Comparison of ENCODE assay signal across 9 mouse cellular contexts in the genomic region with DNA sequence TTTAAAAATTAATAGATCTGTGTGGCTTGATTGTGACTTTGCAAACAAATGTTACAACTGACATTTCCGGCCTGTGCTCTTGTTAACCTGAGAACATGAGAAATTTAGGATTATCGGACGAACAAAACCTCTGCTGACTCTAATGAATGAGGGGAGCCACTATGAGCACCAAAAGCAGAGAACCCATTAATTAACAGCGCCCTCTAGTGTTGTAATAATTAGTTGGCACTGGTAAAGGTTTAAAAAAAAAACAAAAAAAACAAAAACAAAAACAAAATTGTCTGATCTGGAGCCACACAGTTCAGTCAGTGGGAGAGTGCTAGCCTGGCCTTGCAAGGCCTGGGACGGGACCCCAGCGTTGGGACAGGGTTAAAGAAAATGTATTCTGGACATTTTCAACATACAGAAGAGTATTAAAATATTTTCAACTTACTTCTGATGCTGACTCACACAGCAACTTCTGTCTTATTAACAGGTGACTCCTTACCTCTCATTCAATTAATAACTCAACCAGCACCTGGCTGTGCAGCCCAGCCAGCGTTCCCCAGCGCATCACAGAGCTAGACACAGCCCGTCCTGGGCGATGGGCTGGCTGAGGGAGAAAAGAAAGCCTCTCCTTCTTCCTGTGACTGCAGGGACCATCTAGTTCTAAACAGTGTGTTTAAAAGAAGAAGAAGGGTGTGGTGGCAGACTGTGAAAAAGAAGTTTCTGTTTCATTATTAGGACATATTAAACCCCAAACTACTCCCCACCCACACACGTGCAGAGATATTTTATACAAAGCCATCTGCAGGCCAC. TPM values are rescaled to one million over a fixed set of nuclear protein-coding genes. Genes with fewer than 3 reads are reported as not detected.
DNase-seq lines count a peak whose midpoint lies in the region; ATAC-seq and TF ChIP-seq lines count a peak whose summit lies in the region.
"Had no signal": no experiment of that assay in that cellular context is flagged by ENCODE, and none has a peak within 500 bp of the region (broad histone marks: within the 10 kb centered on the region; RNA-seq: fewer than 3 reads in every experiment).

No protein-coding gene starts in this region.

- H3K4me1 ChIP-seq in lung, postnatal 0 days (ENCODE audit: insufficient read depth, low read depth, low read length): no peaks in the 10 kb centered on the region
- H3K4me1 ChIP-seq in midbrain, embryonic 10.5 days: peaks cover 3% of the 10 kb centered on the region; the same call in 1 of the 2 replicates

- peak; percentile 72 for DNase-seq in embryo, embryonic 10 days (ENCODE audit: low spot score)
- no peak for DNase-seq in embryo, embryonic 9.5 days (ENCODE audit: extremely low spot score)
- peak; percentile 69 for DNase-seq in lung, postnatal 0 days (ENCODE audit: low spot score)
- no peak for DNase-seq in lung, adult 18-20 months
- peak; percentile 73 for DNase-seq in retina, postnatal 1 day
- no peak for DNase-seq in midbrain, embryonic 10.5 days (ENCODE audit: low spot score)
- no peak for DNase-seq in urinary bladder, postnatal 4 days (ENCODE audit: low spot score in 2 of 2)

- no peak for TF ChIP-seq EP300 in lung, postnatal 0 days (IDR thresholded peaks at IDR 0.05)

- H3K9ac ChIP-seq in lung, postnatal 0 days (replicated peaks; ENCODE audit: low read depth): no peak overlapping the region
- H3K9ac ChIP-seq: heart, embryonic 15.5 days had no signal

- 0 out of 2 replicates have a peak overlapping the region, but pooled peaks have one; percentile 6 for H3K4me2 ChIP-seq in lung, postnatal 0 days (replicated peaks; ENCODE audit: low read depth, low read length)
- H3K4me2 ChIP-seq: heart, embryonic 15.5 days had no signal

- peak overlapping the region; percentile 20; the same call in 1 of the 2 replicates for H3K27ac ChIP-seq in lung, postnatal 0 days (ENCODE audit: low read length)
- no peak overlapping the region for H3K27ac ChIP-seq in midbrain, embryonic 10.5 days (replicated peaks)
- H3K27ac ChIP-seq: heart, embryonic 15.5 days had no signal

- H3K27me3 ChIP-seq in lung, postnatal 0 days (replicated peaks; ENCODE audit: insufficient read depth, low read length): no peaks in the 10 kb centered on the region
- no peaks in the 10 kb centered on the region for H3K27me3 ChIP-seq in midbrain, embryonic 10.5 days (ENCODE audit: low read depth, poor library complexity, severe bottlenecking)
- H3K27me3 ChIP-seq: heart, embryonic 15.5 days had no signal

- peak; percentile 27; the same call in 1 of the 2 replicates for ATAC-seq in lung, postnatal 0 days
- ATAC-seq in granulocyte monocyte progenitor cell, adult 5-6 weeks (replicated peaks; ENCODE audit: poor library complexity, severe bottlenecking): peak; percentile 58

- H3K36me3 ChIP-seq in lung, postnatal 0 days (ENCODE audit: insufficient read depth, low read length): no peaks in the 10 kb centered on the region
- no peaks in the 10 kb centered on the region for H3K36me3 ChIP-seq in midbrain, embryonic 10.5 days
- H3K36me3 ChIP-seq: heart, embryonic 15.5 days had no signal

- WGBS in lung, postnatal 0 days: 51% methylated on average over 11 of the region's 11 CpGs
- WGBS in midbrain, embryonic 10.5 days: 65% methylated on average over 11 of the region's 11 CpGs

- TF ChIP-seq CTCF in lung, postnatal 0 days (IDR thresholded peaks at IDR 0.05): peak; percentile 68

- no peaks in the 10 kb centered on the region for H3K9me3 ChIP-seq in lung, postnatal 0 days (ENCODE audit: low read length)
- H3K9me3 ChIP-seq in midbrain, embryonic 10.5 days (replicated peaks): no peaks in the 10 kb centered on the region
- H3K9me3 ChIP-seq: heart, embryonic 15.5 days had no signal

- H3K4me3 ChIP-seq in lung, postnatal 0 days (ENCODE audit: low read depth, low read length): no peak overlapping the region
- no peak overlapping the region for H3K4me3 ChIP-seq in midbrain, embryonic 10.5 days
- H3K4me3 ChIP-seq: heart, embryonic 15.5 days had no signal

RNA-seq across cellular contexts. Expression of a gene that starts 30.7 kb away (rescaled TPM):
- polyA plus RNA-seq in lung, postnatal 0 days (2015; fragmentation: Nextera tagmentation; extraction: Ambion mirVana): 26.6 and 35.8 TPM in 2 replicates
- 4.5 and 12.5 TPM in 2 replicates for total RNA-seq in granulocyte monocyte progenitor cell, adult 5-6 weeks (2014; fragmentation: Nextera tagmentation)
- total RNA-seq in granulocyte monocyte progenitor cell, adult 5-6 weeks (2017): 5.6 and 17.1 TPM in 2 replicates
- polyA plus RNA-seq in midbrain, embryonic 10.5 days (2016; fragmentation: Nextera tagmentation; extraction: Ambion mirVana): 8.8 and 9.0 TPM in 2 replicates

Comparison
In these comparisons a context has a peak if more than half of its experiments do, and no peak if none do; other contexts are left out.
1. DNase-seq: peak in embryo, embryonic 10 days (single experiment), lung, postnatal 0 days (single experiment) and retina, postnatal 1 day (single experiment); none in embryo, embryonic 9.5 days (single experiment), lung, adult 18-20 months (0 of 2), midbrain, embryonic 10.5 days (single experiment) and urinary bladder, postnatal 4 days (0 of 2).